Mouse (Mus musculus) heart, embryonic 12.5 days (tissue): ENCODE data around the gene Klhl33. TPM values are rescaled to one million over a fixed set of nuclear protein-coding genes. Genes with fewer than 3 reads are reported as not detected.
"Not testable (repeated sequence)": the region's sequence is repeated elsewhere in the genome, so short reads cannot be mapped to it uniquely, and the experiment has no call there.

Experiments used
- ATAC-seq: fragments of 200-750 bp; cut with Nextera tagmentation; 2 replicates; pipeline ENCODE4 v1.8.0; 2017; ENCODE audit warnings: moderate TSS enrichment, moderate library complexity; ENCODE audit not compliant: insufficient number of reproducible peaks, low FRiP score
- H3K27ac ChIP-seq: fragments of 300-500 bp; sonication (generic); 2 replicates; pipeline ENCODE4 v1.5.1; 2016; ENCODE audit warnings: mild to moderate bottlenecking, moderate library complexity; ENCODE audit not compliant: poor library complexity, severe bottlenecking
- H3K27me3 ChIP-seq: fragments of 300-500 bp; sonication (generic); replicated peaks from 2 replicates; pipeline ENCODE4 v1.6.1; 2016; ENCODE audit warnings: mild to moderate bottlenecking, moderate library complexity
- H3K36me3 ChIP-seq: fragments of 300-500 bp; sonication (generic); 2 replicates; pipeline ENCODE4 v1.6.1; 2016; ENCODE audit warnings: mild to moderate bottlenecking, moderate library complexity
- H3K4me1 ChIP-seq: fragments of 300-500 bp; sonication (generic); replicated peaks from 2 replicates; pipeline ENCODE4 v1.6.1; 2016; ENCODE audit warnings: mild to moderate bottlenecking
- H3K4me2 ChIP-seq: fragments of 300-500 bp; sonication (generic); 2 replicates; pipeline ENCODE4 v1.6.1; 2016; ENCODE audit warnings: mild to moderate bottlenecking, moderate library complexity
- H3K4me3 ChIP-seq: fragments of 300-500 bp; sonication (generic); 2 replicates; pipeline ENCODE4 v1.5.1; 2016; ENCODE audit warnings: mild to moderate bottlenecking
- H3K9ac ChIP-seq: fragments of 300-500 bp; sonication (generic); 2 replicates; pipeline ENCODE4 v1.6.1; 2016; ENCODE audit warnings: mild to moderate bottlenecking, moderate library complexity
- H3K9me3 ChIP-seq: fragments of 300-500 bp; sonication (generic); replicated peaks from 2 replicates; pipeline ENCODE4 v1.6.1; 2016; ENCODE audit warnings: mild to moderate bottlenecking, moderate library complexity
- WGBS: fragments of 180-500 bp; shearing (Covaris S2); methylation state at CpG from one replicate; pipeline ENCODE4 v1.1.7; 2016; 5-methylcytosine and 5-hydroxymethylcytosine counted together
- polyA plus RNA-seq: library from polyadenylated mRNA; unstranded; fragments of >200 nt; fragmentation: Nextera tagmentation; extraction: Ambion mirVana; gene quantifications from 2 replicates; pipeline ENCODE4 v1.2.1, GENCODE M21; 2016

Klhl33 gene
- polyA plus RNA-seq, result 0.08 and 0.09 TPM in 2 replicates

DNA sequence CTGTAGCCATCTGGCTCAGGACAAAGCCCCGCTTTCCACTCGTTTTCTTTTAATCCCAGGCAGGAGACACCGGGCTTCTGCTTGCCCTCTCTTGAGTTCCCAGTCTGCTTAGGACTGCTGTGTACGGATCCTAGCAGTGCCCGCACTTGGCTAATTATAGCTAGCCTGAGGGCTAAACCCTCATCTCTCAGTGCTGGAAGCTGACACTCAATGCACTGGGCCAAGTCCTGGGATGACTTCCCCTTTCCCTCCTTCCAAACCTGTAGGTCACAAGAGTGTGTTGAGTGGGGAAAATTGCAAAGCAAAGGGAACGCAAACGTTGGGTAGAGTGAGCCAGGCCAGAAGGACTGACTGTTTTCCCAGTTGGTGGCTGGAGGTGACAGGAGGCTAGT is at the start of gene Klhl33:
TSS of gene Klhl33 (minus strand) at position 134 of the 392 bp plus-strand sequence.
- H3K9ac ChIP-seq, result peak within 1 kb of the TSS; percentile 65
- 35% methylated on average over 7 of the region's 7 CpGs for WGBS

DNA sequence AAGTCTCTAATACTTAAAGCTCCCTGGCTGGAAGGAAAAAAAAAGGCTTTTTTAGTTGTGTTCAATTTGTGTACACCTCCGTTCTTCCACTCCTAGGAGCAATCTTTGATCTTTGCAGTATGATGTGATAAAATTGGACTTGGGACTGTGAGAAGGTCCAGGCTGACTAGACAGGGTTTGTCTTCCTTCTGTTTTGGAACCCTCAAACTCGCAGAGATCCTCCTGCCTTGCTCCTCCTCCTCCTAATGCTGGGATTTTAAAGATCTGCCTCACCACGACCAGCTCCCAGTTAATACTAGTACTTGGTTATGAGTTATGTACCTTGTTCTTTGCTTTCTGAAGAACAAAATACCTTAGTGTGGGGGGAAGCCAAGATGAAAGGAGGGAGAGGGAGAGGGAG is 48.2 kb upstream of the Klhl33 start:
- H3K27ac ChIP-seq, H3K27me3 ChIP-seq, ATAC-seq, H3K36me3 ChIP-seq, H3K9me3 ChIP-seq, H3K4me1 ChIP-seq: not testable (repeated sequence)
- Histone ChIP-seq H3K4me3 (peak overlapping the region; percentile 49), H3K4me2 (peak overlapping the region; percentile 81), H3K9ac (peak overlapping the region; percentile 69)
- WGBS, result 32% methylated on average over 3 of the region's 3 CpGs

More for the DNA sequence above, at the start of gene Klhl33:
- Histone ChIP-seq H3K27ac (no peak within 1 kb of the TSS), H3K4me3 (peak within 1 kb of the TSS; percentile 49), H3K4me1 (peaks cover 14% of the 10 kb centered on the region), H3K36me3 (no peaks in the 10 kb centered on the region), H3K4me2 (peak within 1 kb of the TSS; percentile 83), H3K9me3 (no peaks in the 10 kb centered on the region), H3K27me3 (peaks cover 33% of the 10 kb centered on the region)
- ATAC-seq, result no peak

DNA sequence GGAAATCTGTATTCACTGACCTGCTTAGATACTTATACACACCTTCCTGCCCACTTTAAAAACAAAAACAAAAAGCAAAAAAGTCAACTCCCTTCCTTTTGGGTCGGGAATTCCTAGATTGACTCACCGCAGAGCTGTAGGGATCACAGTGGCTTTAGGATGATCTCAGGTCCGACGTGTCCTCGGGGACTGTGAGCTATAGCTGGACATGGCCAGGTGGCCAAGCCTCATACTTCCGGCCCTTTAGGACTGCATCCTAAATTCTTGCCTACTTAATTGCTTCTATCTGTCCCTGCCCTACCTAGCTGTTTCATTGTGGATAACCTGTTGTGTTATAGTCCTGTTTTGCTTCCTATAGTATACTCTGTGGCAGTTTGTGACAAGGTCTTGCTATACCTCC is 47.8 kb upstream of the Klhl33 start:
- peak overlapping the region; percentile 81 for H3K4me2 ChIP-seq
- not testable (repeated sequence) for H3K9me3 ChIP-seq, ATAC-seq, H3K4me1 ChIP-seq, H3K27me3 ChIP-seq, H3K36me3 ChIP-seq
- peak overlapping the region; percentile 94 for H3K27ac ChIP-seq
- H3K9ac ChIP-seq, result peak overlapping the region; percentile 69
- 12% methylated on average over 6 of the region's 6 CpGs for WGBS
- H3K4me3 ChIP-seq, result peak overlapping the region; percentile 49

DNA sequence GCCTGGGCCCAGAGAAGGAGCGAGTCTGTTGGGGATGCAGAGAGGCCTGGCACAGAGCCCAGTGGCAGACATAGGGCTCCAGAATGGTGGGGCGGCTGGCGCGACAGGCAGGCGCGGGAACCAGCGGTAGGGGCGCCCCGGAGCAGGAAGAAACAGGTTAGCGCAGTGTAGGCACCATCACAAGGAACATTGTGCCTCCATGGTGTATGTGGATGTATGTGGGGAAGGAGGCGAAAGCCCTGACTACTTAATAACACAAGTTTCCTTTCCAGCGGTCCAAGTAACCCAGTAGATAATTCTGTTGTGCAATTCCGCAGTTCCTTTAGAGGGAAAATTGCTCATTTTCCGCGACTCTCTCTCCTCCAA is 47.3 kb upstream of the Klhl33 start:
- H3K4me3 ChIP-seq, result peak overlapping the region; percentile 49
- not testable (repeated sequence) for H3K36me3 ChIP-seq, H3K4me1 ChIP-seq, H3K27me3 ChIP-seq, H3K9me3 ChIP-seq
- H3K4me2 ChIP-seq, result peak overlapping the region; percentile 81
- H3K27ac ChIP-seq, result peak overlapping the region; percentile 94
- H3K9ac ChIP-seq, result peak overlapping the region; percentile 69
- 1% methylated on average over 15 of the region's 15 CpGs for WGBS
- peak; percentile 94 for ATAC-seq

DNA sequence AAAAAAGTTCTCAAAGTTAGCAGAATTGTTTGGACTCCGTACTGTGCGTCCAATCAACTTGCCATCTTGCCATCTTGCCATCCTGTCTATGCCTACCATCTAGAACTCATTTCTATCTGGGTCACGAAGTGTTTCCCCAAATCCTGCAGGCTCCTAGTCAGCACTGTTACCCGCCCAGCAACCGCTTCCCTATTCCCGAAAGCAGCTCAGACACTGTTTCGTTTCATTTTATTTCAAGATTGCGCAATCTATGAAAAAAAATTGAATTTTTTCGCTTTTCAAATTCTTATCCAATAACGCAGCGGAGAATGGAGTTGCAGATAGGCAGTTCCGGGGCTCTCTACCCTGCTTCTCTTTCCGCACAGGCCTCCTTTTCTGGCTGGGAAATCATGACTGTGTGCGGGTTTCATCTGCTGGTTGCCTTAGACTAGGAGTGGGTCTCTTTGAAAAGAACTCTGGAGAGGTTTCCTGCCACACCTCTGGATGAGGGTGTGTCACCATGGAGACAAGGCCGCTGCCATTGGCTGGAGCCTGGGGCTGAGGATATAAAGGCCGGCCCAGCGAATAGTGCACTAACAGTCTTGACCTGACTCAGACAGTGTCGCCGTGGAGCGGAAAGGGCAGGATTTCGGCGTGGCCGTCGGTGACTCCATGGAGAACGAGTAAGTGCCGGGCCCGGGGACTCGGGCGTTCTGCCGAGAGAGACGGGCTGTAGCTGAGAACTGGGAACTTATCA is 46.8 kb upstream of the Klhl33 start, which contains the start of gene Gm49342:
TSS of gene Gm49342 (plus strand) at position 586 of the 736 bp plus-strand sequence.
- Histone ChIP-seq H3K4me3 (peak within 1 kb of the TSS; percentile 49), H3K27me3 (no peaks in the 10 kb centered on the region), H3K9ac (peak within 1 kb of the TSS; percentile 69), H3K36me3 (peaks cover 4% of the 10 kb centered on the region; the same call in 1 of the 2 replicates), H3K27ac (peak within 1 kb of the TSS; percentile 94), H3K4me1 (peaks cover 9% of the 10 kb centered on the region), H3K9me3 (no peaks in the 10 kb centered on the region), H3K4me2 (peak within 1 kb of the TSS; percentile 81)
- peak; percentile 98 for ATAC-seq
- WGBS, result 16% methylated on average over 31 of the region's 31 CpGs

DNA sequence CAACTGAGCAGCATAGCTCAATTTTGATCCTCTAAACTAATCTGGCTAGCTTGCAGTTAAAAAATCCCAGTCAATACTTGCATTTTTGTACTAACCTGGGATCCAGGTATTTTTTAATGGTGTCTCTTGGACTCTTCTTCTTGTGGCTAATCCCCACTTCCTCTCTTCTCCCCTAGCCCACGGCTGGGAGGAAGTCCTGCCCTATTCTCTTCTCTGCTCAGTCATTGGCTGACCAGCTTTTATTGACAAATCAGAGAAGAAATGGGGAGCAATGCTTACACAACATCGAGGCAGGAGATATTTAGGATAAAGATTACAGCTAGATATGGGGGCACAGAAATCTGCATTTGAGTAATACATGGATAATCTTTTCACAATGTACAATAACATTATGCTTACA is 41.6 kb upstream of the Klhl33 start:
- WGBS, result 36% methylated on average over 2 of the region's 2 CpGs
- Histone ChIP-seq H3K4me3 (no peak overlapping the region), H3K4me2 (no peak overlapping the region), H3K27me3 (no peaks in the 10 kb centered on the region), H3K9me3 (no peaks in the 10 kb centered on the region), H3K27ac (no peak overlapping the region), H3K4me1 (0 out of 2 replicates have a peak, but pooled peaks cover 2% of the 10 kb centered on the region), H3K36me3 (no peaks in the 10 kb centered on the region), H3K9ac (no peak overlapping the region)
- no peak for ATAC-seq

DNA sequence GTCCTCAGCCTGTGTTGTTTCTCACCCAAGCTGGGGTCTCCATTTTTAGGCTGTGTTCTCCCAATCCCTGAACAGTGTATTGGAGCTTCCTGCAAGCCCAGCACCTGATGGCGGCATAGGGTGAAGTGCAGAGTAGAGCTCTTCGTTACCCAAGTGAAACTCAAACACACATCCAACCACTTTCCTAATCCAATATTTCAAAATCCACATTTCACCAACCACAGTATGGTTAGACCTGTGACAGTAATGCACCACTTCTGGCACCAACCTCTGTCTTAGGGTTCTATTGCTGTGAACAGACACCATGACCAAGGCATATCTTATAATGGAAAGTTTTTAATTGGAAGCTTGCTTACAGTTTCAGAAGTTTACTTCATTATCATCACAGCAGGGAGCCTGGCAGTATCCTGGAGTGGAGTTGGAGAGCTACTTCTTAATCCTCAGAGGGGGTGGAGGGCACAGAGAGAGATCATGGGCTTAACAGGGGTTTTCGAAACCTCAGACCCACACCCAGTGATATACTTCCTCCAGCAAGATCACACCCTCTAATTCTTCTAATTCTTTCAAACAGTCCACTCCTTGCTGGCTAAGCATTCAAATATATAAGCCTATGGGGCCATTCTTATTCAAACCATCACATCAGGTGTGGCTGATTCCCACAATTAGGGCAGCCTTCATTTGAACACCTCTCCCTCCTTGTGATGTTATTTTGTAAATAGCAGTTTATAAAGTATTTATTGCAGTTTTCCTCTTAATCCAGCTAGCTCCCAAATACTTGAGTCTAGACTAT is 41.0 kb upstream of the Klhl33 start:
- Histone ChIP-seq H3K4me1 (no peaks in the 10 kb centered on the region), H3K4me2 (no peak overlapping the region), H3K27me3 (no peaks in the 10 kb centered on the region), H3K27ac (no peak overlapping the region), H3K4me3 (no peak overlapping the region), H3K9ac (no peak overlapping the region), H3K36me3 (no peaks in the 10 kb centered on the region), H3K9me3 (no peaks in the 10 kb centered on the region)
- no peak for ATAC-seq
- 77% methylated on average over 3 of the region's 3 CpGs for WGBS

DNA sequence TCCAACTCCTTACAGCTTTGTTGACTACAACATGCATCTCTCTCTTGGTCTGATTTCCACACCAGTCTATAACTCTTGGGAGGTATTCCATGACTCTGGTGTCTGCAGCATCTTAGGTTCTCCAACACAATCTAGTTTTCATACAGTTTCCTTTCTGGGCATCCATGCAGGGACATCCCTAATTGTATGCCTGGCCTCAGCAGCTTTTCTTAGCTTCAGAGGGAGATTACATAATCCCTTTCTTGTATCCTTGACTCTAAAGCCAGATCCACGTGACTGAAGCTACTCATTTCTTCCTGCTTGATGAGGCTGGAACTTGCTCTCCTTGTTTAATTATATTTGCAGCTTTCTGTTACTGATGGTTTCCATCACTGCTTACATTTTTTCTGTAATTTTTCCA is 39.3 kb upstream of the Klhl33 start:
- Histone ChIP-seq H3K9ac (no peak overlapping the region), H3K4me1 (no peaks in the 10 kb centered on the region), H3K9me3 (no peaks in the 10 kb centered on the region), H3K4me2 (no peak overlapping the region), H3K27ac (no peak overlapping the region), H3K4me3 (no peak overlapping the region), H3K27me3 (no peaks in the 10 kb centered on the region), H3K36me3 (no peaks in the 10 kb centered on the region)
- no peak for ATAC-seq
- 53% methylated on average over 1 of the region's 1 CpGs for whole genome bisulfite sequencing

DNA sequence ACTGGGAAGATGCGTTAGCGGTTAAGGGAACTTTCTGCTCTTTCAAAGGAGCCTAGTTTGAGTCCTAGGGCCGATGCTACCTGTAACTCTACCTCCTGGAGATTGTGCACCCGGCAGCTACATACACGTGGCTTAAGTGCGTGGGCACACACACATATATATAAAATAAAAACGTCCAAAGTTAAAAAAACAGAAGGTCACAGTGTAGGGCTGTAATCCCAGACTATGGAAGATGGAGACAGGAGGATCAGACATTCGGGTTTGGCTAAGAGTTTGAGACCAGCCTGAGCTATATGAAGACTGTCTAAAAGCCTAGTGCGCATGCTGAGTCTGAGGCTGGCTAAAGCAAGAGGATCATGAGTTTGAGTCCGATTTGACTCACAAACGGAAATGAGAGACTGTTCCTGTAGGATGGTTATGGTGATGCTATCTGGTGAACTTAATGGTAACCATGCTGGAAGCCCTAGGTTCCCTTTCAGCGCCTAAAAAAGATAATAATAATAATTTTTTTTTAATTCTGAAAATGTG is 34.2 kb upstream of the Klhl33 start:
- peaks cover 13% of the 10 kb centered on the region for H3K4me1 ChIP-seq
- H3K9me3 ChIP-seq, result no peaks in the 10 kb centered on the region
- peak overlapping the region; percentile 70 for H3K9ac ChIP-seq
- H3K36me3 ChIP-seq, result peaks cover 31% of the 10 kb centered on the region
- H3K27ac ChIP-seq, result peak overlapping the region; percentile 86
- WGBS, result 12% methylated on average over 12 of the region's 12 CpGs
- no peak for ATAC-seq
- peak overlapping the region; percentile 71 for H3K4me2 ChIP-seq
- peak overlapping the region; percentile 88 for H3K4me3 ChIP-seq
- no peaks in the 10 kb centered on the region for H3K27me3 ChIP-seq

DNA sequence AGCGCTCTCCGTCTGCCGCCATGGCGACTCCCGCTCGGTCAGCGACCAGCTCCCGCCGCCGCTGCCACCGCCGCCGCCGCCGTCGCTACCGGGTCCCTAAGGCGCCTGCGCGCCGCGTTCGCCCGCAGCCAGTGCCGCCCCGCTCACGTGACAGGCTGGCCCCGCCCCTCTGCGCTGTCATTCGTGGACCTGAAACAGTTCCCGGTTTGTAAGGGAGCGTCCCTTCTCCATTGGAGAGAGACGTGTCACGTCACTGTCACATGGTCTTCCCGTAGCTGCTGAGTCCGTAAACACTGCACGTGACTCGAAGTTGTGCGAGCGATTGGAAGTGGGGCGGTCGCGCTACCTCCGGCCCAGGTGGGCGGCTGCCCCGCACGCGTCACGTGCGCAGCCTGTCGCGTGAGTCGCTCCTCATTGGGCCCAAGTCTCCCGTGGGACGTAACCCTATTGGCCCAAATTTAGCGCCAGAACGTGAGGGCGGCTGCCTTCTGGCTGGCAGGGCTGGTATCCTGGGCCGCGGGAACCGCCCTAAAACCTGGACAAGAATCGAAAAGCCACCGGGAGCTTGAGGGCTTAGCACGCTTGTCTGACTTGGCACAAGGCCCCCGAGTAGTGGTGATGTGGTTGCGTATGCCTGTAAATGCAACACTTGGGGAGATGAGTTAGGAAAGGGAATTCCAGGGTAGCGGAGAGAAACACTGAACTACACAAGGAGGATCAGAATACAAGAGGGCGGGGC is 33.6 kb upstream of the Klhl33 start, which contains the start of the genes Pip4p1 and Pnp:
TSS of gene Pip4p1 (minus strand) at position 103 of the 739 bp plus-strand sequence.
TSS of gene Pnp (plus strand) at position 329 of the 739 bp plus-strand sequence.
- H3K27ac ChIP-seq, result peak within 1 kb of the TSS; percentile 86
- peaks cover 37% of the 10 kb centered on the region for H3K36me3 ChIP-seq
- peaks cover 17% of the 10 kb centered on the region for H3K4me1 ChIP-seq
- peak within 1 kb of the TSS; percentile 97 for H3K9ac ChIP-seq
- H3K27me3 ChIP-seq, result no peaks in the 10 kb centered on the region
- H3K9me3 ChIP-seq, result no peaks in the 10 kb centered on the region
- peak; percentile 99 for ATAC-seq
- peak within 1 kb of the TSS; percentile 96 for H3K4me2 ChIP-seq
- peak within 1 kb of the TSS; percentile 88 for H3K4me3 ChIP-seq
- under 1% methylated on average over 68 of the region's 68 CpGs for WGBS
